Mouse (Mus musculus): Measurements from ENCODE around the gene Snrpd3.
"Not testable (repeated sequence)": the region's sequence is repeated elsewhere in the genome, so short reads cannot be mapped to it uniquely, and the experiment has no call there.

The Snrpd3 gene

GRCm38 (mm10) chr10:75517073-75517757 lies at the start of gene Snrpd3:
Gene Snrpd3 (plus strand): TSS chr10:75517551.
- peak; percentile 96 to 98 for DNase-seq

GRCm38 (mm10) chr10:75473411-75473810 lies 43.9 kb upstream of the Snrpd3 start:
- DNase-seq, result peak in 1 of 2 experiments; percentile 27

- no peak for DNase-seq
These were observed 42.8 kb upstream of the Snrpd3 start for GRCm38 (mm10) chr10:75474571-75474970.

- DNase-seq, result not testable (repeated sequence)
These were observed 42.1 kb upstream of the Snrpd3 start for GRCm38 (mm10) chr10:75475139-75475850.

GRCm38 (mm10) chr10:75477034-75477433 lies 40.3 kb upstream of the Snrpd3 start:
- peak in 1 of 2 experiments; percentile 35 for DNase-seq

GRCm38 (mm10) chr10:75479955-75480354 lies 37.4 kb upstream of the Snrpd3 start:
- DNase-seq, result no peak

GRCm38 (mm10) chr10:75481703-75482102 lies 35.6 kb upstream of the Snrpd3 start:
- peak in 1 of 2 experiments; percentile 53 for DNase-seq

- DNase-seq, result no peak
These were observed 35.1 kb upstream of the Snrpd3 start for GRCm38 (mm10) chr10:75482271-75482670.

GRCm38 (mm10) chr10:75482919-75483483 lies 34.4 kb upstream of the Snrpd3 start:
- DNase-seq, result no peak

- no peak for DNase-seq
These were observed 33.3 kb upstream of the Snrpd3 start for GRCm38 (mm10) chr10:75484066-75484465.

GRCm38 (mm10) chr10:75484767-75485166 lies 32.6 kb upstream of the Snrpd3 start:
- DNase-seq, result no peak

GRCm38 (mm10) chr10:75486086-75486979 lies 31.0 kb upstream of the Snrpd3 start:
- DNase-seq, result peak; percentile 49 to 84

GRCm38 (mm10) chr10:75487131-75487530 lies 30.2 kb upstream of the Snrpd3 start:
- DNase-seq, result no peak

GRCm38 (mm10) chr10:75489522-75489921 lies 27.8 kb upstream of the Snrpd3 start:
- no peak for DNase-seq

GRCm38 (mm10) chr10:75490731-75491130 lies 26.6 kb upstream of the Snrpd3 start:
- no peak for DNase-seq

- DNase-seq, result no peak
These were observed 26.0 kb upstream of the Snrpd3 start for GRCm38 (mm10) chr10:75491234-75491935.

GRCm38 (mm10) chr10:75491936-75492262 lies 25.5 kb upstream of the Snrpd3 start:
- no peak for DNase-seq

- no peak for DNase-seq
These were observed 22.0 kb upstream of the Snrpd3 start for GRCm38 (mm10) chr10:75495304-75495703.

GRCm38 (mm10) chr10:75495921-75496320 lies 21.4 kb upstream of the Snrpd3 start:
- DNase-seq, result no peak

- DNase-seq, result not testable (repeated sequence)
These were observed 18.1 kb upstream of the Snrpd3 start for GRCm38 (mm10) chr10:75499214-75499613.

- no peak for DNase-seq
These were observed 17.6 kb upstream of the Snrpd3 start for GRCm38 (mm10) chr10:75499791-75500190.

GRCm38 (mm10) chr10:75500345-75500744 lies 17.0 kb upstream of the Snrpd3 start:
- DNase-seq, result no peak
